Mouse (Mus musculus) testis, adult 2 months (tissue): ENCODE data around the gene Fgfr1op. TPM values are rescaled to one million over a fixed set of nuclear protein-coding genes. Genes with fewer than 3 reads are reported as not detected.

Experiments used
- H3K27ac ChIP-seq: fragments of 200-500 bp; 2 replicates; pipeline ENCODE4 v1.5.1; 2012; ENCODE audit warnings: low read depth, low read length; ENCODE audit not compliant: control insufficient read depth, insufficient read depth
- H3K27me3 ChIP-seq: fragments of 200-500 bp; 2 replicates; pipeline ENCODE4 v1.6.1; 2012; ENCODE audit warnings: mild to moderate bottlenecking, low read length, moderate library complexity; ENCODE audit not compliant: control insufficient read depth, insufficient read depth
- H3K36me3 ChIP-seq: fragments of 200-500 bp; 2 replicates; pipeline ENCODE4 v1.6.1; 2012; ENCODE audit warnings: mild to moderate bottlenecking, low read length; ENCODE audit not compliant: control insufficient read depth, insufficient read depth
- H3K4me1 ChIP-seq: fragments of 200-500 bp; 2 replicates; pipeline ENCODE4 v1.6.1; 2012; ENCODE audit warnings: low read length; ENCODE audit not compliant: control insufficient read depth, insufficient read depth
- H3K4me3 ChIP-seq: fragments of 200-500 bp; 2 replicates; pipeline ENCODE4 v1.5.1; 2012; ENCODE audit warnings: low read depth, mild to moderate bottlenecking, low read length, moderate library complexity, mixed read lengths; ENCODE audit not compliant: control insufficient read depth
- CTCF ChIP-seq: fragments of 200-500 bp; IDR thresholded peaks from 2 replicates; pipeline ENCODE4 v1.5.1; 2012; ENCODE audit warnings: low read depth, mild to moderate bottlenecking, inconsistent platforms, low read length, moderate library complexity; ENCODE audit not compliant: control insufficient read depth, insufficient read depth, insufficient replicate concordance
- POLR2A ChIP-seq: fragments of 200-500 bp; IDR thresholded peaks from 2 replicates; pipeline ENCODE4 v1.6.1; 2012; ENCODE audit warnings: low read depth, mild to moderate bottlenecking, inconsistent platforms, low read length, moderate library complexity; ENCODE audit not compliant: control insufficient read depth
- polyA plus RNA-seq: library from polyadenylated mRNA; depleted of rRNA; stranded (reverse); fragments of >200 nt; gene quantifications from 2 replicates; pipeline ENCODE4 v1.2.3, GENCODE M21; 2012

Gene Fgfr1op
- polyA plus RNA-seq, 1 experiment = 28.2 TPM

DNA sequence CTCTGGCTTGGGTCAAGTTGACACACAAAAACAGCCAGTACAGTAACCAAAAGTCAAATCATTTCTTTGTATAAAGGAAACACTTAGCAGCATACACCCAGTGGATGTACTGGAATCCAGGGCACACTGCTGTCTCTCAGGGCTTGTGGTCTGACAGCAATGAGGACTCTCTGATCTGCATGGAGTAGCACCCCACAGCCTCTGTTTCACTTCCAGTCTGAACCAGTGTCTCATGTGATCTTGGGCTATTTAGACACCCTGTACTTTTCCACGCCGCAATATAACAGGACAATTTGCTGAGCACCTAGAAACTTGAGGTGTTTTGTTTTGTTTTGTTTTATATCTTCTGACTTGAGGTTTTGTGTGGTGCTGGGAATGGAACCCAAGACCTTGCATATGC lies 59.9 kb downstream of the Fgfr1op start:
- no peaks in the 10 kb centered on the region for H3K4me1 ChIP-seq
- no peaks in the 10 kb centered on the region for H3K36me3 ChIP-seq
- no peaks in the 10 kb centered on the region for H3K27me3 ChIP-seq
- H3K27ac ChIP-seq = no peak overlapping the region
- no peak overlapping the region for H3K4me3 ChIP-seq
- TF ChIP-seq POLR2A (no peak), CTCF (no peak)

DNA sequence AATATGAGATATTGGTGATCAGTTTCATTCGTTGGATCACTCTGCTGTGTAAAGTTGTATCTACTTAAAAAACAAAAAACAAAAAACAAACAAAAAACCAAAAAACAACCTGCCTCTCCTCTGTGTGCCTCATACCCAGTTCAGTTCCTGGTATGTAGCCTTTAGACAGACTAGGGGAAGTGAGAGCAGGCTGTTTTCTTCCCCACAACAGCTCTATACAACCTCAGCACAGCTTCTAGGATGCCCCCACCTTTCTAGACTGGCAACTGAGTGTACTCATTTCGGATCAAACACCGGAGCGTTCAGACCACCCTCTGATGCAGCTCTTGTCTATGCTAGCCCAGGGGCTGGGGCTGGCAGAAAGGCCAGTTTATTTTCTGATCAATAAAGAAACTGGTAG lies 60.4 kb downstream of the Fgfr1op start:
- Histone ChIP-seq H3K27ac (no peak overlapping the region), H3K27me3 (no peaks in the 10 kb centered on the region), H3K4me3 (no peak overlapping the region), H3K4me1 (no peaks in the 10 kb centered on the region), H3K36me3 (no peaks in the 10 kb centered on the region)
- no peak for TF ChIP-seq POLR2A
- TF ChIP-seq CTCF = no peak

DNA sequence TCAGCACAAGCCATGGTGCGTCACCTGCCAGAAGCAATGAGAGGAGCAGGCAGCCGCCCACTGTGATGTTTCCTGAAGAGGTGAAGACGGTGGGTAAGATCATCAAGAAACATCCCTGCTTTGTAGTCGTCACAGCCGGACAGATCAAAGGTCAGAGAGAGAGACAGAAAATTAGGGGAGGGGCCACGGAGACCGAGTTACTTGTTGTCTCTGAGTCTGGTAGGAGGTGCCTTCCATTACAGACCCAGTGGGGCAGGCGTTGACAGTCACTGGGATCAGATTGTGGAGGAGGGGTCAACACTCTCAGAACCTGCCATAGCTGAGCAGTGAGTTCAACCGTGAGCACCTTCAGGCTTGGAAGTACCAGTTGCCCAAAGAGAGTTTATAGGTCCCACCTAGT lies 63.3 kb downstream of the Fgfr1op start:
- H3K27me3 ChIP-seq = no peaks in the 10 kb centered on the region
- TF ChIP-seq CTCF (no peak), POLR2A (no peak)
- H3K4me1 ChIP-seq = no peaks in the 10 kb centered on the region
- no peaks in the 10 kb centered on the region for H3K36me3 ChIP-seq
- H3K4me3 ChIP-seq = no peak overlapping the region
- no peak overlapping the region for H3K27ac ChIP-seq

DNA sequence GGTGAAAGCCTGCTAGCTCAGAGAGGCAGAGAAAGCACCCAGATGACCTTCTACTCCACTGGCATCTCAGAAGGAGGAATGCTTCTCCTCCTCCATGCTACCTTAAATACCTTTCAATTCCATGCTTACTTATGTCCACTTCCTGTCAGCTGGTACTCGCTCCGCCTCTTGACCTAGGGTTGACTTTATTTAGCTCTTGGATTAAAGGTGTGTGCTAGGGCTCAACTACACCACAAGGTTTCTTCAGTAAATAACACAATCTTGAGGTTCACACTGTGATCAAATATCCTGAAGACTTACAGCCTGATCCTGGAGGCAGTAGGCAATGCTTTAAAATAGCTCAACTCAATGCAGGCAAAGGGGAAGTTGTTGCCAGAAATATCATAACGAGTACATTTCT lies 64.3 kb downstream of the Fgfr1op start:
- no peak for TF ChIP-seq POLR2A
- TF ChIP-seq CTCF = no peak
- H3K27ac ChIP-seq = no peak overlapping the region
- no peaks in the 10 kb centered on the region for H3K36me3 ChIP-seq
- no peaks in the 10 kb centered on the region for H3K27me3 ChIP-seq
- H3K4me3 ChIP-seq = no peak overlapping the region
- H3K4me1 ChIP-seq = no peaks in the 10 kb centered on the region

DNA sequence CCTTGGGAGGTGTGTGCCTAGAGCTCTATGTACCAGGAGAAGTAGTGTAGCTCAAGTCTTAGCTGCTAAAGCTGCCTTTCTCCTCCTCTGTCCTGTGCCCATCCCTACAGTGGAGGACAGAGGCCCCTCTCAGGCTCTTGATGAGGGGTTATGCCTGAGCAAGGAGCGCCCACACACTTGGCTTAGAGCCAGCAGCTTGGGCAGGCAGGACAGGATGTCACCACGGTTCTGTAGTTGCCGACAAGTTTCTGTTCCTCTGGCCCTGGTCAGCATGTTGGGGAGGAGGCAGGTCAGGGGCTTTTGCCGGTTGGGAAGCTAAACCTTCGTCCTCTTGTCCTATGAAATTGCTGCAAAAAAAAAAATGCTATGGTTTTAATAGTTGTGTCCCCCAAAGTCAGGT lies 66.8 kb downstream of the Fgfr1op start:
- Histone ChIP-seq H3K36me3 (no peaks in the 10 kb centered on the region), H3K4me1 (no peaks in the 10 kb centered on the region)
- TF ChIP-seq POLR2A (no peak), CTCF (no peak)

DNA sequence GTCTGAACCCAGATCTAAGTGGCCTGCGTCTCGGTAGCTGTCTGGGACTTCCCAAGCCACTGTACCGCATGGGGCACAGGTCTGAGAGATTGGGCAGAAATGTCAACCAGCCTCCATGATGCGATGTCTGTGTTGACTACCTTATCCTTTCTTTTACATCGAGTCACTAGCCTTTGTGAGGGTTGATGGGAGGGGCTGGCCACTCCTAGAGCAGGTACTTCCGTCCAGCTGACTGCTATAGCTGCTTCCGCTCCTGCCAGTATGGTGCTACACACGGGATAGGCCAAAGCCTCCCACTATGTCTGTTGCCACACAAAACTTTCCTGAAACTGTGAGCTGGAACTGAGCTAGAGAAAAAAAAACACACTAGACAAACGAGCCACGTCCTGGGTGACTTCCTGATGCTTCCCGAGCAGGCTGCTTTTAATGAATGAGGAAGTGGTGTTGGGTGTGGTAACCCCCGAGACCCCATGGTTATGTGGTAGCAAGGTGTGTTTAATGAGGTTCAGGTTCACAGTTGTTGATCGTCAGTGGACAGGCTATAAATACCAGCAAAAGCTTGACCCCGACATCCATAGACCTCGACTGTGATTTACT lies 68.4 kb downstream of the Fgfr1op start:
- Histone ChIP-seq H3K27me3 (no peaks in the 10 kb centered on the region), H3K4me3 (no peak overlapping the region), H3K27ac (no peak overlapping the region), H3K4me1 (peaks cover 3% of the 10 kb centered on the region; the same call in 1 of the 2 replicates), H3K36me3 (no peaks in the 10 kb centered on the region)
- no peak for TF ChIP-seq POLR2A
- TF ChIP-seq CTCF = no peak

More for the DNA sequence above, 66.8 kb downstream of the Fgfr1op start:
- Histone ChIP-seq H3K27ac (no peak overlapping the region), H3K27me3 (no peaks in the 10 kb centered on the region), H3K4me3 (no peak overlapping the region)

DNA sequence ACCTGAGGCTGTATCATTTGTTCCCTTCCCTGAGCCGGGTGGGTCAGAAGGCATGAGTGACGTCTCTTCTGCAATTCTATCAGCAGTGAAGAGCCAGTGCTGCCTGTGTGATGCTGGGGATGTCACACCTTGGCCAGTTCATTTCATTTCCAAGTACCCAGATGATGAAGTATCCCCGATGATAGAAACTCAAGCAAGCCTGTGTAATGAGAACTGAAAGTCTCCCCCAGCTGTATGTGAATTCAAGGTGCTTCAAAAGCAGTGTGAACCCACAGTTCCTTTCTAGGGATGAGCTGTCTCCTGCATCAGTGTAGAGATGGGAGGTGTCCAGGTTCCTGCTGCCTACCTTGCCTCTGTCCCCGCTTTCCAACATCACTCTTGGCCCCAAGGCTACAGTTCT lies 69.2 kb downstream of the Fgfr1op start:
- TF ChIP-seq POLR2A (no peak), CTCF (no peak)
- H3K27me3 ChIP-seq = no peaks in the 10 kb centered on the region
- peaks cover 4% of the 10 kb centered on the region; the same call in 1 of the 2 replicates for H3K4me1 ChIP-seq
- H3K27ac ChIP-seq = no peak overlapping the region
- H3K4me3 ChIP-seq = no peak overlapping the region
- no peaks in the 10 kb centered on the region for H3K36me3 ChIP-seq
